Mouse (Mus musculus) adrenal gland, adult 18-20 months (tissue): ENCODE measurements at regions not wholly inside any gene's neighbourhood (a gene's known extent, or its start where the extent isn't known, plus 50 kb on each side); places are given as distances from the start of the nearest gene placed in this dataset.
"Not testable (repeated sequence)": the region's sequence is repeated elsewhere in the genome, so short reads cannot be mapped to it uniquely, and the experiment has no call there.

Source experiments
- DNase-seq, 2 experiments: peaks; one replicate each; pipeline ENCODE4 v3.0.0; 2021 to 2022; ENCODE audit warnings: low spot score in 2 of 2

- DNase-seq, result no peak
These were observed 419.7 kb downstream of the Lrig3 start for GRCm38 (mm10) chr10:126385644-126386043.

GRCm38 (mm10) chr10:126380381-126380780 lies 414.4 kb downstream of the Lrig3 start:
- no peak for DNase-seq

GRCm38 (mm10) chr10:126379239-126379638 lies 413.3 kb downstream of the Lrig3 start:
- no peak for DNase-seq

- no peak for DNase-seq
These were observed 407.9 kb downstream of the Lrig3 start for GRCm38 (mm10) chr10:126373906-126374305.

- no peak for DNase-seq
These were observed 405.9 kb downstream of the Lrig3 start for GRCm38 (mm10) chr10:126371881-126372280.

- DNase-seq, result no peak
These were observed 383.1 kb downstream of the Lrig3 start for GRCm38 (mm10) chr10:126349076-126349475.

- DNase-seq, result no peak
These were observed 371.5 kb downstream of the Lrig3 start for GRCm38 (mm10) chr10:126337426-126337825.

- no peak for DNase-seq
These were observed 367.8 kb downstream of the Lrig3 start for GRCm38 (mm10) chr10:126333786-126334185.

- peak; percentile 88 to 92 for DNase-seq
These were observed 364.5 kb downstream of the Lrig3 start for GRCm38 (mm10) chr10:126330305-126330969.

GRCm38 (mm10) chr10:126320831-126321230 lies 354.9 kb downstream of the Lrig3 start:
- DNase-seq, result no peak

- DNase-seq, result no peak
These were observed 353.8 kb downstream of the Lrig3 start for GRCm38 (mm10) chr10:126319795-126320194.

GRCm38 (mm10) chr10:126299962-126300361 lies 334.0 kb downstream of the Lrig3 start:
- no peak for DNase-seq

GRCm38 (mm10) chr10:126298211-126298610 lies 332.2 kb downstream of the Lrig3 start:
- no peak for DNase-seq

GRCm38 (mm10) chr10:126295853-126296252 lies 329.9 kb downstream of the Lrig3 start:
- peak in 1 of 2 experiments; percentile 25 for DNase-seq

- no peak for DNase-seq
These were observed 325.8 kb downstream of the Lrig3 start for GRCm38 (mm10) chr10:126291765-126292164.

GRCm38 (mm10) chr10:126285096-126285495 lies 319.1 kb downstream of the Lrig3 start:
- not testable (repeated sequence) for DNase-seq

- DNase-seq, result no peak
These were observed 304.4 kb downstream of the Lrig3 start for GRCm38 (mm10) chr10:126270376-126270775.

GRCm38 (mm10) chr10:126267321-126267998 lies 301.5 kb downstream of the Lrig3 start:
- no peak for DNase-seq

GRCm38 (mm10) chr10:126257171-126257570 lies 291.2 kb downstream of the Lrig3 start:
- DNase-seq, result no peak

GRCm38 (mm10) chr10:126254198-126254597 lies 288.2 kb downstream of the Lrig3 start:
- no peak for DNase-seq

- DNase-seq, result no peak
These were observed 283.2 kb downstream of the Lrig3 start for GRCm38 (mm10) chr10:126249176-126249575.

- DNase-seq, result no peak
These were observed 277.1 kb downstream of the Lrig3 start for GRCm38 (mm10) chr10:126243051-126243450.

- no peak for DNase-seq
These were observed 273.6 kb downstream of the Lrig3 start for GRCm38 (mm10) chr10:126239536-126239935.
